Mouse (Mus musculus) hindbrain, embryonic 11.5 days (tissue): ENCODE data around the gene Vps37c. TPM values are rescaled to one million over a fixed set of nuclear protein-coding genes. Genes with fewer than 3 reads are reported as not detected.

ENCODE experiments used
- ATAC-seq: fragments of 200-750 bp; cut with Nextera tagmentation; 2 replicates; pipeline ENCODE4 v1.8.0; 2017; ENCODE audit warnings: mild to moderate bottlenecking, moderate TSS enrichment, moderate library complexity; ENCODE audit not compliant: low FRiP score
- DNase-seq: peaks from one replicate; pipeline ENCODE4 v3.0.0-alpha.2; 2015; ENCODE audit warnings: low spot score
- H3K27ac ChIP-seq: fragments of 300-500 bp; sonication (generic); 2 replicates; pipeline ENCODE4 v1.5.1; 2014; ENCODE audit warnings: mild to moderate bottlenecking, low read depth, low read length
- H3K27me3 ChIP-seq: fragments of 300-500 bp; sonication (generic); 2 replicates; pipeline ENCODE4 v1.6.1; 2014; ENCODE audit warnings: mild to moderate bottlenecking, low read length, moderate library complexity, mixed read lengths; ENCODE audit not compliant: control insufficient read depth, insufficient read depth
- H3K36me3 ChIP-seq: fragments of 300-500 bp; sonication (generic); 2 replicates; pipeline ENCODE4 v1.6.1; 2014; ENCODE audit warnings: mild to moderate bottlenecking, low read length, moderate library complexity, mixed read lengths; ENCODE audit not compliant: control insufficient read depth, insufficient read depth
- H3K4me1 ChIP-seq: fragments of 300-500 bp; sonication (generic); replicated peaks from 2 replicates; pipeline ENCODE4 v1.6.1; 2014; ENCODE audit warnings: low read length, mixed read lengths; ENCODE audit not compliant: control insufficient read depth, insufficient read depth
- H3K4me2 ChIP-seq: fragments of 300-500 bp; sonication (generic); replicated peaks from 2 replicates; pipeline ENCODE4 v1.6.1; 2014; ENCODE audit warnings: mild to moderate bottlenecking, low read depth, low read length
- H3K4me3 ChIP-seq: fragments of 300-500 bp; sonication (generic); 2 replicates; pipeline ENCODE4 v1.5.1; 2014; ENCODE audit warnings: low read depth, low read length
- H3K9ac ChIP-seq: fragments of 300-500 bp; sonication (generic); 2 replicates; pipeline ENCODE4 v1.6.1; 2014; ENCODE audit warnings: low read depth, low read length
- H3K9me3 ChIP-seq: fragments of 300-500 bp; sonication (generic); 2 replicates; pipeline ENCODE4 v1.6.1; 2016; ENCODE audit warnings: low read length; ENCODE audit not compliant: control insufficient read depth
- WGBS: fragments of 180-500 bp; shearing (Covaris S2); extraction: QIAGEN DNeasy Blood & Tissue Kit; methylation state at CpG from one replicate; pipeline ENCODE4 v1.1.7; 2014; 5-methylcytosine and 5-hydroxymethylcytosine counted together
- polyA plus RNA-seq: library from polyadenylated mRNA; unstranded; fragments of >200 nt; fragmentation: Nextera tagmentation; extraction: Ambion mirVana; gene quantifications from 2 replicates; pipeline ENCODE4 v1.2.1, GENCODE M21; 2014

Vps37c gene
- polyA plus RNA-seq, 1 experiment from 2014 or later, result 23.9 TPM

DNA sequence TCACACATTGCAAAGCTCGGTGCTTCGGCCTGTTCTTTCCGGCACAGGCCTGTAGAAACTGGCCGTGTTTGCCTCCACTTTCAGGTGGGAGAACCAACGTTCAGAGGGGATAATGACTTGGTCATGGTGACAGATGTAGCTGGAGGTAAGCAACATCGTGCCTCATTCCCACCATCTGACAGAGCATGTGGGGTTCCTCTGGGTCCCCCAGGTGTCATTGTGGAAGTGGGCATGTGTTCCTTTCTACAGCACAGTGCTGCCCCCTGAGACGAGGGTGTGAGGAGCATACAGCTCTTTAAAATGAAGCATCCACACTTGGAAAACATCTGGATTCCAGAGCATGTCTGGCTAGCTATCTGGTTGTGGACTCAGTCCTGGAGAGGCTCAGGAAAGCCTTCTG lies 46.0 kb downstream of the Vps37c start:
- Histone ChIP-seq H3K36me3 (no peaks in the 10 kb centered on the region), H3K4me3 (no peak overlapping the region), H3K4me1 (no peaks in the 10 kb centered on the region), H3K27ac (no peak overlapping the region), H3K4me2 (no peak overlapping the region), H3K27me3 (no peaks in the 10 kb centered on the region), H3K9me3 (no peaks in the 10 kb centered on the region), H3K9ac (no peak overlapping the region)
- no peak for DNase-seq
- no peak for ATAC-seq
- 85% methylated on average over 7 of the region's 7 CpGs for WGBS

DNA sequence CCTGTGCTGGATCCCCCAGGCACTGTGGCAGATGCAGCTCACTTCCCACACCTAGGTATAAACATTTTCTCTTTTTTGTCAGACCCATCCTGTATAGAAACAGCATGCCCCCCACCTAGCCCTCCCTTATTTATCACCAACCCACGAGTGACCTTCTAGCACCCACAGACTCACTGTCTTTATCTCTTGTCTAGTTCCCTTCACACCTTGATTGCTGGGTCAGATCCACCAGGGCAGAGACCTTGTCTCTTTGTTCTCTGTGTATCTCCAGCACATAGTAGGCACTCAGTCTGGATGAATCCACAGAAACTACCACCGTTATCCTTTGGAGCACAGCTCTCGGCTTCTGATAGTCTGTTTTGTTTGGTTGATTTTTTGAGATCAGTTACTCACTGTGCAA lies 46.5 kb downstream of the Vps37c start:
- H3K36me3 ChIP-seq, result no peaks in the 10 kb centered on the region
- no peak overlapping the region for H3K4me2 ChIP-seq
- H3K27ac ChIP-seq, result no peak overlapping the region
- no peak overlapping the region for H3K9ac ChIP-seq
- H3K4me1 ChIP-seq, result no peaks in the 10 kb centered on the region
- no peaks in the 10 kb centered on the region for H3K27me3 ChIP-seq
- no peaks in the 10 kb centered on the region for H3K9me3 ChIP-seq
- 87% methylated on average over 3 of the region's 3 CpGs for WGBS
- H3K4me3 ChIP-seq, result no peak overlapping the region
- ATAC-seq (no peak), DNase-seq (no peak)

DNA sequence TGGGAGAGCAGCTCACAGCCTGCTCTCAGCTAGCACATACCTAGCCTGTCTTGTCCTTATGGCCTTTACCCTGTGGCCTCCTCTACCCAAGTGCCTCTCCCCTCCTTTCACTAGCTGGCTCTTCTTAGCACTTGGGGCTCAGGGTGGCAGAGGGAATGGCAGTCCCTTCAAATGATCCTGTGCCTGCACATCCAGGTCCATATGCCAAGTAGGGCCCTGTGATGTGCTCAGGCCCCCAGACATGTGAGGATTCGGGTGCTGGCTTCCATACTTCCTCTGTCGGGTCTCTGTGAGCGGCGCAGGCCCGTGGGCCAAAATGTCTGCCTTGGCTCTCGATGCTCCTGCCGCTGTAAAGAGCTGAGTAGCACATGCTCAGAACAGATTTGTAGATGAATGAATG lies 47.3 kb downstream of the Vps37c start:
- H3K27me3 ChIP-seq, result no peaks in the 10 kb centered on the region
- no peak for ATAC-seq
- DNase-seq, result no peak
- no peak overlapping the region for H3K9ac ChIP-seq
- no peak overlapping the region for H3K4me3 ChIP-seq
- H3K9me3 ChIP-seq, result no peaks in the 10 kb centered on the region
- H3K27ac ChIP-seq, result no peak overlapping the region
- 96% methylated on average over 7 of the region's 7 CpGs for WGBS
- H3K36me3 ChIP-seq, result no peaks in the 10 kb centered on the region
- H3K4me1 ChIP-seq, result no peaks in the 10 kb centered on the region
- H3K4me2 ChIP-seq, result no peak overlapping the region

DNA sequence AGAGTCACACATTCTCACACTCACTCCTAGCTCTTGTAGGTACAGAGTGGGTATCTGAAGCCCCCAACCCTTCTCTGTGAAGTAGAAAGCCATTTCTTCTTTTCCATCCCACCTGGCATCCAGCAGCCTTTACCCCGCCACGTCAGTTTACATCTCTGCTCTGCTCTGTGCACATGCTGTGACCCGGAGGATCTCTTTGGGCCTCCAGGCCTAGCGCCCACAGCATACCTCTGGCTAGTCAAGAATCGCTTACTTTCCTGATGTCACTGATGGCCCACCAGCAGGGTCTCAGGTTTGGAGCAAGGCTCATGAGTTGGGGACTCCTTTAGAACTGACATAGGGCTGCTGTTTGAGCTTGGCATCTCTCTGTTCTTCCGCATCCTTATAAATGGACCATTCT lies 49.5 kb downstream of the Vps37c start:
- no peak for DNase-seq
- ATAC-seq, result no peak
- Histone ChIP-seq H3K27me3 (no peaks in the 10 kb centered on the region), H3K4me1 (no peaks in the 10 kb centered on the region), H3K36me3 (no peaks in the 10 kb centered on the region), H3K9me3 (no peaks in the 10 kb centered on the region), H3K27ac (no peak overlapping the region), H3K9ac (no peak overlapping the region), H3K4me3 (no peak overlapping the region), H3K4me2 (no peak overlapping the region)
- WGBS, result 82% methylated on average over 6 of the region's 6 CpGs

DNA sequence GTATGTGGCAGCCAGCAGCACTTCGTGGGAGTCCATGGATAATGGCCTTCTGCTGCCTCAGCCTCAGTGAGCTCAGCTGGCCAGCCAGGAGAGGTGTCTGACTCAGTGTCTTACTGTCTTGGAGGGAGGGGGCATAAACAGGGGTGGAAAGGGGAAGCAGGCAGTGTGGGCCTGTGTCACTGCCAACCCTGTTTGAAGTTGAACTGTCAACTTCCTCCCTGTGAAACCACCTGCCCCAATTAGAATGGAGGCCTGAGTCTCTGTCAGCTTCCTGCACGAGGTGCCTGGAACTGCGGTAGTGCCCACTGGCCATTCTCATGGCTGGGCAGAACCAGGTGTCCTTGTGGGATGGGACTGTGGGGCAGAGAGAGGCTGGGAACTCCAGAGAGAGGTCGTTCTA lies 50.3 kb downstream of the Vps37c start, which contains the start of gene Cd5:
TSS of gene Cd5 (minus strand) at position 192 of the 400 bp plus-strand sequence.
- Histone ChIP-seq H3K27ac (no peak within 1 kb of the TSS), H3K9ac (no peak within 1 kb of the TSS), H3K36me3 (no peaks in the 10 kb centered on the region), H3K9me3 (no peaks in the 10 kb centered on the region), H3K4me3 (no peak within 1 kb of the TSS), H3K27me3 (no peaks in the 10 kb centered on the region), H3K4me1 (no peaks in the 10 kb centered on the region), H3K4me2 (no peak within 1 kb of the TSS)
- DNase-seq (no peak), ATAC-seq (no peak)
- 86% methylated on average over 4 of the region's 4 CpGs for WGBS

DNA sequence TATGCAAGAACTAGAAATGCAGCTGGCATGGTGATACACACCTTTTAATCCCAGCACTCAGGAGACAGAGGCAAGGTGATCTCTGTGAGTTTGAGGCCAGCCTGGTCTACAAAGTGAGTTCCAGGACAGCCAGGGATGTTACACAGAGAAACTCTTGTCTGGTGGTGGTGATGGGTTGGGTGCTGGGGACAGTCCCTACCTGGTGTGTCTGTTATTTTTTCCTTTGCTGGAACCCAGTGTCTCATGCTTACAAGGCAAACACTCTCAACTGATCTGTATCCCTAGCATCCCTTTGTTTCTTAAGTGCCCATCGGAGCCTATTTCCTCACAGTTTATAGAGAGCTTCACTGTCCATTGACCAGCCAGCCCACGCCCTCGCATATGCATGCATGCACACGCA lies 51.4 kb downstream of the Vps37c start:
- 94% methylated on average over 4 of the region's 4 CpGs for WGBS
- no peak for ATAC-seq

DNA sequence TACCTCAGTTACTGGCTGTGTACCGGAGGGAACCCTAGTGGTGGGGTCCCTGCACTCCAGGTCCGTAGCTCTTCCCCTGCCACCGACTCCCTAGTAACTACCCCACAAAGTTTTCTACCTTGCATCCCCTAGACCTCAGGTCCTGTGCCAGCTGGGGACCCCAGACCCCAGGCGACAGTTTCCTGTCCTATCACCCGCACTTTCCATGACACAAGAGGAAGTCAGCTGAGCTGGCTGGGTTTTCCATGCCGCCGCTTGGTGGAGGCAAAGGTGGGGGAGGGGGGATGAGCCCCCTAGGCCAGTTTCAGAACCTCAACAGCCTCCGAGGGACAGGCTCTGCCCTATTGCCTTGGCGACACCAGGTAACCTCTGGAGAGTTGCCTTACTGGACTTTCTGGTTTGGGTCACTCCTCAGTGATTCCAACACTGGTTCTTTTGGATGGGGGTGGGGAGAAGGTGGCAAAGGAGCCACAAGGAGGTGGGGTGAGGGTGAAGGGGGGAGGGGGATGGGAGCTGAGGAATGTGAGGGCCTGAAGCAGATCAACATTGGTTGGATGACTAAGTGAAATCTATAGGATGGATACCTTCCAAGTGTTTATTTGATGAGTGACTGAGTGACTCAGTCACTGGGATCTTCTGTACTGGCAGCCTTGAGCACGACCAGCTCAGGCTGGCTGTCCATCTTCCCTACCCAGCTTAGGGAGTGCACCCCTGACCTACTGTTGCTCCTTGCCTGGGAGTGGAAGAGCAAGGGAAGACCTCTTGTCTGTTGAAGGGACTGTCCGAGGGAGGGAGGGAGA lies 52.3 kb downstream of the Vps37c start:
- H3K27ac ChIP-seq, result no peak overlapping the region
- no peak overlapping the region for H3K4me3 ChIP-seq
- 48% methylated on average over 11 of the region's 11 CpGs for WGBS
- no peak overlapping the region for H3K9ac ChIP-seq
- no peaks in the 10 kb centered on the region for H3K4me1 ChIP-seq
- no peaks in the 10 kb centered on the region for H3K27me3 ChIP-seq
- H3K9me3 ChIP-seq, result no peaks in the 10 kb centered on the region
- no peaks in the 10 kb centered on the region for H3K36me3 ChIP-seq
- peak; percentile 8 for DNase-seq
- H3K4me2 ChIP-seq, result no peak overlapping the region
- ATAC-seq, result no peak

More for the DNA sequence above, 51.4 kb downstream of the Vps37c start:
- Histone ChIP-seq H3K27me3 (no peaks in the 10 kb centered on the region), H3K27ac (no peak overlapping the region), H3K4me1 (no peaks in the 10 kb centered on the region), H3K4me2 (no peak overlapping the region), H3K36me3 (no peaks in the 10 kb centered on the region), H3K4me3 (no peak overlapping the region), H3K9me3 (no peaks in the 10 kb centered on the region), H3K9ac (no peak overlapping the region)
- no peak for DNase-seq

DNA sequence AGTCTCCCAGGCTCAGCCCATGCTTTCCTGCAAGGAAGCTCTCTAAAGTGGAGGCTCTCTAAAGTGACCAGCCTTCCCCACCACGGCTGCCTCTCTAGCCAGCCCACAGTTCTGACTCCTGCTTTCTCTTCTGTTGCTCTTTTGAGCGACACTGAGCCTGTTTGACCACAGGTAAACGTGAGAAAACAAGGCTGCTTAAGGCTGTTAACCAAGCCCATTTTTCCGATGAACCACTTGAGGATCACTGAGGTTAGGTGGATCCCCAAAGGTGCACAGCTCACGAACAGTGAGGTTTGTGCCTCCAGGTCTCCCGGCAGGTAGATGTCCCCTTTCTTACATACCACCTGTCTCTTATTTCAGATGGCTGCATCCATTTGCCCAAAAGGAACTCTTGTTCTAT lies 53.6 kb downstream of the Vps37c start:
- ATAC-seq, result no peak
- Histone ChIP-seq H3K9me3 (no peaks in the 10 kb centered on the region), H3K4me1 (no peaks in the 10 kb centered on the region), H3K27ac (no peak overlapping the region), H3K27me3 (no peaks in the 10 kb centered on the region), H3K9ac (no peak overlapping the region), H3K4me2 (no peak overlapping the region), H3K4me3 (no peak overlapping the region), H3K36me3 (no peaks in the 10 kb centered on the region)
- no peak for DNase-seq
- 87% methylated on average over 6 of the region's 6 CpGs for WGBS

DNA sequence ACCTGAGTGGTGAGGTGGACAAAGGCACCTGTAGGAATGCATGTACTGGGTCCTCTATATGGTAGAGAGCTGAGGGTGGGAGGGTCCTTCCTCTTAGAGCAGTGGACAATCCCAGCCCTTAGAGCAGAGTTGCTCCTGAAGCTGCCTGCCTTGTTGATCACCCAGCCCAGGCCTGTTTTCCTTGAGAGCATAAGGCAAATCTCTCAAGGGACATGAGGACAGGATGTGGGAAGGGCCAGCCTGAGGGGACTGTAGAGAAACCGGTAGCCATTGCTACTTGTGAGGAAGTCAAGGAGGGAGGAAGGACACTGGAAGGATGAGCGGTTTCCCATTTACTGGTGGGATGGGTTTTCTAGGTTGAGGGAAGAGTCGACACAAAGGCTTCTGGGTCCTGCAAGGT lies 54.0 kb downstream of the Vps37c start:
- Histone ChIP-seq H3K27me3 (no peaks in the 10 kb centered on the region), H3K36me3 (no peaks in the 10 kb centered on the region), H3K9me3 (no peaks in the 10 kb centered on the region), H3K4me1 (no peaks in the 10 kb centered on the region), H3K27ac (no peak overlapping the region), H3K4me3 (no peak overlapping the region), H3K9ac (no peak overlapping the region), H3K4me2 (no peak overlapping the region)
- 81% methylated on average over 3 of the region's 3 CpGs for WGBS
- ATAC-seq (no peak), DNase-seq (no peak)
